Mouse (Mus musculus) heart, embryonic 11.5 days (tissue): ENCODE data around the gene Gm8237. TPM values are rescaled to one million over a fixed set of nuclear protein-coding genes. Genes with fewer than 3 reads are reported as not detected.
"Not testable (repeated sequence)": the region's sequence is repeated elsewhere in the genome, so short reads cannot be mapped to it uniquely, and the experiment has no call there.

ENCODE experiments used
- ATAC-seq: fragments of 200-750 bp; cut with Nextera tagmentation; replicated peaks from 2 replicates; pipeline ENCODE4 v1.8.0; 2017; ENCODE audit warnings: moderate library complexity; ENCODE audit not compliant: insufficient number of reproducible peaks, low FRiP score, low TSS enrichment
- H3K27ac ChIP-seq: fragments of 300-500 bp; sonication (generic); 2 replicates; pipeline ENCODE4 v1.5.1; 2014; ENCODE audit warnings: mild to moderate bottlenecking, low read depth, low read length
- H3K27me3 ChIP-seq: fragments of 300-500 bp; sonication (generic); 2 replicates; pipeline ENCODE4 v1.6.1; 2014; ENCODE audit warnings: mild to moderate bottlenecking, low read length, mixed read lengths; ENCODE audit not compliant: control insufficient read depth, insufficient read depth
- H3K36me3 ChIP-seq: fragments of 300-500 bp; sonication (generic); 2 replicates; pipeline ENCODE4 v1.6.1; 2014; ENCODE audit warnings: mild to moderate bottlenecking, low read length, moderate library complexity, mixed read lengths; ENCODE audit not compliant: control insufficient read depth, insufficient read depth
- H3K4me1 ChIP-seq: fragments of 300-500 bp; sonication (generic); 2 replicates; pipeline ENCODE4 v1.6.1; 2014; ENCODE audit warnings: low read length; ENCODE audit not compliant: control insufficient read depth, insufficient read depth
- H3K4me2 ChIP-seq: fragments of 300-500 bp; sonication (generic); 2 replicates; pipeline ENCODE4 v1.6.1; 2014; ENCODE audit warnings: mild to moderate bottlenecking, moderate library complexity
- H3K4me3 ChIP-seq: fragments of 300-500 bp; sonication (generic); 2 replicates; pipeline ENCODE4 v1.5.1; 2014; ENCODE audit warnings: low read depth, low read length
- H3K9ac ChIP-seq: fragments of 300-500 bp; sonication (generic); 2 replicates; pipeline ENCODE4 v1.6.1; 2014; ENCODE audit warnings: mild to moderate bottlenecking, low read depth, low read length, moderate library complexity
- H3K9me3 ChIP-seq: fragments of 300-500 bp; sonication (generic); replicated peaks from 2 replicates; pipeline ENCODE4 v1.6.1; 2016; ENCODE audit warnings: low read length; ENCODE audit not compliant: control insufficient read depth
- WGBS: fragments of 180-500 bp; shearing (Covaris S2); extraction: QIAGEN DNeasy Blood & Tissue Kit; methylation state at CpG from one replicate; pipeline ENCODE4 v1.1.7; 2014; ENCODE audit not compliant: insufficient replicate concordance; 5-methylcytosine and 5-hydroxymethylcytosine counted together
- polyA plus RNA-seq: library from polyadenylated mRNA; unstranded; fragments of >200 nt; fragmentation: Nextera tagmentation; extraction: Ambion mirVana; gene quantifications from 2 replicates; pipeline ENCODE4 v1.2.1, GENCODE M21; 2014

Gene Gm8237
- not detected in 2 replicates for polyA plus RNA-seq

- peak within 1 kb of the TSS; percentile 63 for H3K4me2 ChIP-seq
- H3K4me1 ChIP-seq, H3K36me3 ChIP-seq, H3K27ac ChIP-seq, H3K9ac ChIP-seq, H3K9me3 ChIP-seq, H3K27me3 ChIP-seq, ATAC-seq: not testable (repeated sequence)
- 1% methylated on average over 15 of the region's 22 CpGs for WGBS
- peak within 1 kb of the TSS; percentile 32 for H3K4me3 ChIP-seq
These were observed at the start of gene Gm8237 for GRCm38 (mm10) chr14:5880241-5880640. TSS of gene Gm8237 (minus strand) at chr14:5880382.

- not testable (repeated sequence) for H3K36me3 ChIP-seq
- WGBS: 68% methylated on average over 7 of the region's 7 CpGs
These were observed 43.1 kb upstream of the Gm8237 start for GRCm38 (mm10) chr14:5923276-5923675.

GRCm38 (mm10) chr14:5918330-5918942 lies 38.3 kb upstream of the Gm8237 start:
- not testable (repeated sequence) for ATAC-seq, H3K4me1 ChIP-seq, H3K27ac ChIP-seq, H3K27me3 ChIP-seq, H3K4me2 ChIP-seq, H3K36me3 ChIP-seq, H3K9me3 ChIP-seq, H3K9ac ChIP-seq, H3K4me3 ChIP-seq
- 80% methylated on average over 4 of the region's 4 CpGs for WGBS

More at GRCm38 (mm10) chr14:5923276-5923675, 43.1 kb upstream of the Gm8237 start:
- not testable (repeated sequence) for H3K4me2 ChIP-seq, H3K9me3 ChIP-seq, H3K9ac ChIP-seq, H3K4me1 ChIP-seq, H3K4me3 ChIP-seq, H3K27ac ChIP-seq, ATAC-seq, H3K27me3 ChIP-seq

GRCm38 (mm10) chr14:5913701-5914100 lies 33.5 kb upstream of the Gm8237 start:
- not testable (repeated sequence) for H3K27ac ChIP-seq, H3K9me3 ChIP-seq, H3K27me3 ChIP-seq, H3K4me1 ChIP-seq, H3K4me2 ChIP-seq, H3K4me3 ChIP-seq, H3K36me3 ChIP-seq, H3K9ac ChIP-seq, ATAC-seq
- 73% methylated on average over 2 of the region's 2 CpGs for WGBS

- not testable (repeated sequence) for ATAC-seq, H3K27ac ChIP-seq
- 3% methylated on average over 20 of the region's 28 CpGs for WGBS
These were observed 391 bp downstream of the Gm8237 start for GRCm38 (mm10) chr14:5879791-5880190.

GRCm38 (mm10) chr14:5879136-5879535 lies 1.0 kb downstream of the Gm8237 start:
- ATAC-seq, H3K9me3 ChIP-seq, H3K4me1 ChIP-seq, H3K4me3 ChIP-seq, H3K36me3 ChIP-seq, H3K4me2 ChIP-seq, H3K27ac ChIP-seq, H3K9ac ChIP-seq, H3K27me3 ChIP-seq: not testable (repeated sequence)
- 12% methylated on average over 5 of the region's 11 CpGs for WGBS

More at GRCm38 (mm10) chr14:5879791-5880190, 391 bp downstream of the Gm8237 start:
- H3K4me2 ChIP-seq: peak overlapping the region; percentile 63
- H3K4me1 ChIP-seq, H3K36me3 ChIP-seq, H3K9ac ChIP-seq, H3K27me3 ChIP-seq, H3K9me3 ChIP-seq: not testable (repeated sequence)
- H3K4me3 ChIP-seq: peak overlapping the region; percentile 32

- WGBS: 77% methylated on average over 3 of the region's 3 CpGs
- H3K9ac ChIP-seq: not testable (repeated sequence)
These were observed 24.3 kb downstream of the Gm8237 start for GRCm38 (mm10) chr14:5855911-5856310.

GRCm38 (mm10) chr14:5830229-5830628 lies 50.0 kb downstream of the Gm8237 start, which contains the start of gene Gm3424:
TSS of gene Gm3424 (minus strand) at chr14:5830329.
- not testable (repeated sequence) for H3K9me3 ChIP-seq, H3K4me1 ChIP-seq, H3K4me3 ChIP-seq, H3K4me2 ChIP-seq, H3K36me3 ChIP-seq, ATAC-seq, H3K9ac ChIP-seq, H3K27me3 ChIP-seq, H3K27ac ChIP-seq
- no CpG with 5 or more reads among the region's 3 CpGs for WGBS

More at GRCm38 (mm10) chr14:5855911-5856310, 24.3 kb downstream of the Gm8237 start:
- H3K27ac ChIP-seq, H3K27me3 ChIP-seq, H3K4me2 ChIP-seq, H3K36me3 ChIP-seq, H3K4me1 ChIP-seq, H3K9me3 ChIP-seq, ATAC-seq, H3K4me3 ChIP-seq: not testable (repeated sequence)

- H3K4me2 ChIP-seq, H3K9ac ChIP-seq, H3K27ac ChIP-seq, H3K4me3 ChIP-seq, ATAC-seq, H3K9me3 ChIP-seq, H3K4me1 ChIP-seq, H3K36me3 ChIP-seq, H3K27me3 ChIP-seq: not testable (repeated sequence)
- no CpG with 5 or more reads among the region's 47 CpGs for WGBS
These were observed 67.4 kb downstream of the Gm8237 start for GRCm38 (mm10) chr14:5812699-5813356.
